Mouse (Mus musculus) heart, adult 2 months (tissue): ENCODE results near the gene Me1. TPM values are rescaled to one million over a fixed set of nuclear protein-coding genes. Genes with fewer than 3 reads are reported as not detected.

Source experiments
- DNase-seq, 2 experiments: peaks; one replicate each; pipeline ENCODE4 v3.0.0; 2021
- H3K27ac ChIP-seq: fragments of 200-600 bp; 2 replicates; pipeline ENCODE4 v1.8.1; 2022
- H3K27me3 ChIP-seq: fragments of 200-500 bp; 2 replicates; pipeline ENCODE4 v1.6.1; 2012; ENCODE audit warnings: mild to moderate bottlenecking, low read length, inconsistent platforms, mixed read lengths; ENCODE audit not compliant: control insufficient read depth, insufficient read depth
- H3K36me3 ChIP-seq: fragments of 200-500 bp; 2 replicates; pipeline ENCODE4 v1.6.1; 2012; ENCODE audit warnings: low read length, inconsistent platforms; ENCODE audit not compliant: control insufficient read depth, insufficient read depth
- H3K4me1 ChIP-seq: fragments of 200-500 bp; 2 replicates; pipeline ENCODE4 v1.6.1; 2011; ENCODE audit warnings: low read length; ENCODE audit not compliant: control insufficient read depth, insufficient read depth
- H3K4me3 ChIP-seq: fragments of 200-600 bp; 2 replicates; pipeline ENCODE4 v1.8.1; 2022
- H3K79me2 ChIP-seq: fragments of 200-500 bp; replicated peaks from 2 replicates; pipeline ENCODE4 v1.6.1; 2012; ENCODE audit warnings: mild to moderate bottlenecking, inconsistent platforms, low read length, moderate library complexity, mixed read lengths; ENCODE audit not compliant: control insufficient read depth, insufficient read depth
- H3K9ac ChIP-seq: fragments of 200-500 bp; 2 replicates; pipeline ENCODE4 v1.6.1; 2012; ENCODE audit warnings: low read depth, mild to moderate bottlenecking, control low read depth, inconsistent platforms, low read length, mixed read lengths
- CTCF ChIP-seq: fragments of 200-600 bp; IDR thresholded peaks from 2 replicates; pipeline ENCODE4 v1.8.1; 2022; ENCODE audit warnings: antibody characterized with exemption, mild to moderate bottlenecking, moderate library complexity
- EP300 ChIP-seq: fragments of 200-500 bp; IDR thresholded peaks from 2 replicates; pipeline ENCODE4 v1.6.1; 2011; ENCODE audit warnings: low read depth, low read length, control low read depth; ENCODE audit not compliant: insufficient read depth
- POLR2A ChIP-seq: fragments of 200-500 bp; IDR thresholded peaks from 2 replicates; pipeline ENCODE4 v1.6.1; 2011; ENCODE audit warnings: mild to moderate bottlenecking, low read depth, low read length, control low read depth; ENCODE audit not compliant: insufficient read depth
- WGBS: fragments of 180-500 bp; shearing (Covaris S2); methylation state at CpG from one replicate; pipeline ENCODE4 v1.1.7; 2018; 5-methylcytosine and 5-hydroxymethylcytosine counted together
- intact Hi-C: fragments of 180-260 bp; cut with DNase I; formaldehyde crosslinking; loops from one replicate; pipeline ENCODE4 v1.15.1; 2025
- polyA plus RNA-seq: library from polyadenylated mRNA; depleted of rRNA; stranded (reverse); fragments of >200 nt; gene quantifications from 2 replicates; pipeline ENCODE4 v1.2.3, GENCODE M21; 2012
- total RNA-seq, 2 experiments: library from RNA; stranded (reverse); gene quantifications; 2 replicates each; pipeline ENCODE4 v1.2.3; 2021

Me1 gene
- total and polyA plus RNA-seq, 3 experiments: 67.1 to 110 (median 100.0) TPM

GRCm38 (mm10) chr9:86647931-86648550 is 47.7 kb downstream of the Me1 start:
- Histone ChIP-seq H3K9ac (no peak overlapping the region), H3K79me2 (no peaks in the 10 kb centered on the region), H3K4me1 (peaks cover 1% of the 10 kb centered on the region), H3K4me3 (peak overlapping the region; percentile 13; the same call in 1 of the 2 replicates), H3K27ac (peak overlapping the region; percentile 83), H3K27me3 (no peaks in the 10 kb centered on the region), H3K36me3 (peaks cover 4% of the 10 kb centered on the region; the same call in 1 of the 2 replicates)
- intact Hi-C loops: loop anchor here (5.0 kb wide), 2 partner anchors 49 to 99 kb away; partner anchors contain the start of gene Me1
- no peak for TF ChIP-seq EP300
- no peak for TF ChIP-seq CTCF
- no peak for TF ChIP-seq POLR2A
- peak in 1 of 2 experiments; percentile 15 for DNase-seq
- WGBS: 10% methylated on average over 7 of the region's 7 CpGs

- intact Hi-C loops: loop anchor here (5.0 kb wide), 2 partner anchors 50 to 100 kb away; partner anchors contain the start of gene Me1
- 14% methylated on average over 1 of the region's 1 CpGs for WGBS
- TF ChIP-seq EP300 (no peak), CTCF (peak; percentile 51)
- Histone ChIP-seq H3K9ac (no peak overlapping the region), H3K27me3 (no peaks in the 10 kb centered on the region), H3K27ac (no peak overlapping the region), H3K79me2 (no peaks in the 10 kb centered on the region), H3K4me1 (peaks cover 1% of the 10 kb centered on the region), H3K36me3 (peaks cover 4% of the 10 kb centered on the region; the same call in 1 of the 2 replicates), H3K4me3 (no peak overlapping the region)
- no peak for DNase-seq
Observed at GRCm38 (mm10) chr9:86646807-86647206, 48.9 kb downstream of the Me1 start.

- no peaks in the 10 kb centered on the region for H3K79me2 ChIP-seq
- 90% methylated on average over 4 of the region's 4 CpGs for WGBS
- H3K27ac ChIP-seq: no peak overlapping the region
- no peak overlapping the region for H3K9ac ChIP-seq
- peaks cover 1% of the 10 kb centered on the region for H3K4me1 ChIP-seq
- no peak for TF ChIP-seq EP300
- no peak for TF ChIP-seq CTCF
- no peak for TF ChIP-seq POLR2A
- no peaks in the 10 kb centered on the region for H3K27me3 ChIP-seq
- intact Hi-C loops: no loop called here
- DNase-seq: no peak
- H3K36me3 ChIP-seq: peaks cover 4% of the 10 kb centered on the region; the same call in 1 of the 2 replicates
- H3K4me3 ChIP-seq: no peak overlapping the region
Observed at GRCm38 (mm10) chr9:86643497-86643896, 52.3 kb downstream of the Me1 start.

GRCm38 (mm10) chr9:86638771-86639170 is 57.0 kb downstream of the Me1 start:
- no peak for DNase-seq
- Histone ChIP-seq H3K27me3 (no peaks in the 10 kb centered on the region), H3K79me2 (no peaks in the 10 kb centered on the region), H3K4me1 (no peaks in the 10 kb centered on the region), H3K9ac (no peak overlapping the region), H3K36me3 (no peaks in the 10 kb centered on the region), H3K27ac (no peak overlapping the region), H3K4me3 (no peak overlapping the region)
- intact Hi-C loops: no loop called here
- WGBS: 44% methylated on average over 6 of the region's 6 CpGs
- TF ChIP-seq EP300 (no peak), POLR2A (no peak), CTCF (no peak)

- DNase-seq: no peak
Observed at GRCm38 (mm10) chr9:86631153-86631552, 64.6 kb downstream of the Me1 start.

GRCm38 (mm10) chr9:86630352-86630931 is 65.3 kb downstream of the Me1 start:
- peaks cover 2% of the 10 kb centered on the region for H3K4me1 ChIP-seq
- peak overlapping the region; percentile 40 for H3K4me3 ChIP-seq
- no peaks in the 10 kb centered on the region for H3K27me3 ChIP-seq
- TF ChIP-seq EP300 (no peak), CTCF (no peak), POLR2A (no peak)
- 50% methylated on average over 5 of the region's 5 CpGs for WGBS
- H3K27ac ChIP-seq: peak overlapping the region; percentile 44
- no peaks in the 10 kb centered on the region for H3K79me2 ChIP-seq
- H3K36me3 ChIP-seq: peaks cover 7% of the 10 kb centered on the region
- intact Hi-C loops: no loop called here
- H3K9ac ChIP-seq: no peak overlapping the region; the same call in 1 of the 2 replicates
- DNase-seq: peak in 1 of 2 experiments; percentile 28

More at GRCm38 (mm10) chr9:86631153-86631552, 64.6 kb downstream of the Me1 start:
- H3K4me3 ChIP-seq: peak overlapping the region; percentile 40
- TF ChIP-seq EP300 (no peak), POLR2A (peak; percentile 46)
- H3K27me3 ChIP-seq: no peaks in the 10 kb centered on the region
- peaks cover 7% of the 10 kb centered on the region for H3K36me3 ChIP-seq
- H3K79me2 ChIP-seq: no peaks in the 10 kb centered on the region
- peak overlapping the region; percentile 44 for H3K27ac ChIP-seq
- H3K9ac ChIP-seq: no peak overlapping the region
- H3K4me1 ChIP-seq: peaks cover 2% of the 10 kb centered on the region
- WGBS: 28% methylated on average over 7 of the region's 7 CpGs
- intact Hi-C loops: no loop called here
